Mouse (Mus musculus): ENCODE measurements around the gene Nudcd3. TPM values are rescaled to one million over a fixed set of nuclear protein-coding genes. Genes with fewer than 3 reads are reported as not detected.

Gene Nudcd3
- polyA plus RNA-seq, 1 experiment, result 26.2 TPM

DNA sequence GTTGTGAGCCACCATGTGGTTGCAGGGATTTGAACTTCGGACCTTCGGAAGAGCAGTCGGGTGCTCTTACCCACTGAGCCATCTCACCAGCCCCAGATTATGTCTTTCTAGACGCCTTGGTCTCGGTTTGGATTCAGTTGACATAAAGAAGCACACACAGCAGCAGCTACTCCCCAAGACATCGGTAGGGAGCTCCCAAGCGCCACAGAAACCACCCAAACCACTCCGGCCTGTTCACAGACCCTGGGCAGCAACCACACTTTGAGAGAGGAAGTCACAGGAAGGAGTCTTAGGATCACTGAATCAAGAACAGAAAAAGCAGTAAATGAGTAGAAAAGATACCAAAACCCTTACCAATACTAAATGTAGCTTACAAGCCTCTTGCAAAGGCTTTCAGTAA lies 3.4 kb downstream of the Nudcd3 start:
- Histone ChIP-seq H3K27ac (ENCODE audit: insufficient read depth, low read depth, low read length) (no peak overlapping the region), H3K4me1 (ENCODE audit: control insufficient read depth, insufficient read depth, insufficient read length, low read length) (peaks cover 10% of the 10 kb centered on the region; the same call in 1 of the 2 replicates), H3K27me3 (ENCODE audit: control insufficient read depth, insufficient read depth, low read length) (no peaks in the 10 kb centered on the region), H3K4me3 (ENCODE audit: low read depth, low read length) (no peak overlapping the region), H3K36me3 (ENCODE audit: control insufficient read depth, insufficient read depth, low read length) (peaks cover 10% of the 10 kb centered on the region)
- 77% methylated on average over 8 of the region's 8 CpGs for WGBS
- no peak for TF ChIP-seq CTCF (IDR thresholded peaks at IDR 0.05; ENCODE audit: extremely low read depth, insufficient read length, insufficient replicate concordance, low read depth, low read length)
- TF ChIP-seq POLR2A (IDR thresholded peaks at IDR 0.05; ENCODE audit: low read depth, low read length), result no peak

DNA sequence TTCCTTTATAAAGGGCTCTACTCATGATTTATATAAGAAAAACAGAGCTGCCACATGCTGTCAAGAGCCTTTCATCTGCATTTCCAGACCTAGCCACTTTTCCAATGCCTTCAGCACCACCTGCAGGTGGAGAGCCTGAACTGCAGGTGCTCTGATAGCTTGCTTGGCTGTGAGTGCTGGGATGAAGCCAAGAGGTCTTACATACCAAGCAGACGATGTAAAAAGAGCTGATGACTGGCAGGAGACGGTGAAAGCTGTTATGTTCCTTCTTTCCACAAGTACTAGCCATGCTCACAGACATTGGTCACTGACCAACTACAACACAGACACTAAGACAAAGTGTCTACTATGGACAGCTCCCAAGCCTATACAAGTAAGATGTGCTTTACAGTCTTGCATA lies 12.3 kb downstream of the Nudcd3 start:
- TF ChIP-seq CTCF (IDR thresholded peaks at IDR 0.05; ENCODE audit: extremely low read depth, insufficient read length, insufficient replicate concordance, low read depth, low read length) (peak; percentile 94; the same call in 1 of the 2 replicates), POLR2A (IDR thresholded peaks at IDR 0.05; ENCODE audit: low read depth, low read length) (no peak)
- H3K36me3 ChIP-seq (ENCODE audit: control insufficient read depth, insufficient read depth, low read length), result peaks cover 27% of the 10 kb centered on the region
- WGBS, result 3% methylated on average over 2 of the region's 2 CpGs
- H3K27me3 ChIP-seq (ENCODE audit: control insufficient read depth, insufficient read depth, low read length), result no peaks in the 10 kb centered on the region
- no peak overlapping the region for H3K27ac ChIP-seq (ENCODE audit: insufficient read depth, low read depth, low read length)
- H3K4me3 ChIP-seq (ENCODE audit: low read depth, low read length), result no peak overlapping the region
- H3K4me1 ChIP-seq (ENCODE audit: control insufficient read depth, insufficient read depth, insufficient read length, low read length), result peaks cover 3% of the 10 kb centered on the region

DNA sequence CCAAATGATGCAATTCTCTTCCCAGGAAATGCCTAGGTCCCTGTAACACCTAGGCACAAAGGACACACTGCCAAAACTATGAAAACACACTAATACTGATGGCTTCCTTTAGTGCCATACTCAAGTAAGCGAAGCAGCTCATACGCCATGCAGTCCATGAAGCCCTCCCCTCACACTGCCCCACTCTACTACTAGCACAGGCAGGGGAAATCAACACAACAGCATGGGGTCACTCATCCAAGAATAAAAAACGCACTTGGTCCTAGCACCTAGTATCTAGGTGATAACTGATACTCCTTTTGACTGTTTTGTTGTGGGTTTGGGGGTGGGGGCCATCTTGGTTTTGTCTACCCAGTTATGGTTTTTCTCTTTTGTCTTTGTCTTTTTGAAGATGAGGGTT lies 12.8 kb downstream of the Nudcd3 start:
- peaks cover 24% of the 10 kb centered on the region for H3K36me3 ChIP-seq (ENCODE audit: control insufficient read depth, insufficient read depth, low read length)
- no peak overlapping the region for H3K27ac ChIP-seq (ENCODE audit: insufficient read depth, low read depth, low read length)
- 93% methylated on average over 3 of the region's 3 CpGs for WGBS
- TF ChIP-seq POLR2A (IDR thresholded peaks at IDR 0.05; ENCODE audit: low read depth, low read length) (no peak), CTCF (IDR thresholded peaks at IDR 0.05; ENCODE audit: extremely low read depth, insufficient read length, insufficient replicate concordance, low read depth, low read length) (no peak)
- H3K4me1 ChIP-seq (ENCODE audit: control insufficient read depth, insufficient read depth, insufficient read length, low read length), result peaks cover 3% of the 10 kb centered on the region
- H3K27me3 ChIP-seq (ENCODE audit: control insufficient read depth, insufficient read depth, low read length), result no peaks in the 10 kb centered on the region
- no peak overlapping the region for H3K4me3 ChIP-seq (ENCODE audit: low read depth, low read length)

DNA sequence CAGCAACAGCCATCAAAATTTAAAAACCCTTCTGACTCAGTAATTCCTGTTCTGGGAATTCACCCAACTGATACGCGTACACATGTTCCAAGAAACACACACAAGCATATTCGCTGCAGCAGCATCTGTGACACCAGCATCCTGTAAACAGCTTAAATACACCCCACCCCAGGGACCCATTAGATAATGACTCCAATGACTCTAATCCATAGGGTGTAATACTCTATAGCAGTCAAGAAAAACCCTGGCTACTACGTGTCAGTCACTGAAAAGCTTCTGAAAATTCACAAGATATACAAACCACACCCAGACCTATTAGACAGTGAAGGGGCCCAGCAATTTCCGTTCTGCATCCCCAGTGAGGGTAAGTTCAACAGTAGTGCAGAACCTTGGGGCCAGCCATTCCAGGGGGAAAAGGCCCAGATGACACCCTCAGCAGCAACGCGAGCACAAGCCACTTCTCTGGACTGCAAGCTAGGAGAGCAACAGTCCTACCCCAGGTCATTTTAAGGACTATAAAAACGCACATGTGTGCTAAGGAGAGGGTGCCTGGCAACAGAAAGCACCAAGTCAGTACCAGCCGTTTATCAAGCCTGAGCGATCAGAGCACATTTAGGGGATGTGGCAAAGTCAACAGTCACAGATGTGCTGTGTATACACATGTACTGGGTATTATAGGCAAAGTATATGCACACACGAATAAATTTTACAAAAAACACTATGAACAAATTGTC lies 15.8 kb downstream of the Nudcd3 start:
- 51% methylated on average over 11 of the region's 11 CpGs for WGBS
- H3K27ac ChIP-seq (ENCODE audit: insufficient read depth, low read depth, low read length), result no peak overlapping the region
- no peaks in the 10 kb centered on the region for H3K27me3 ChIP-seq (ENCODE audit: control insufficient read depth, insufficient read depth, low read length)
- TF ChIP-seq POLR2A (IDR thresholded peaks at IDR 0.05; ENCODE audit: low read depth, low read length) (no peak), CTCF (IDR thresholded peaks at IDR 0.05; ENCODE audit: extremely low read depth, insufficient read length, insufficient replicate concordance, low read depth, low read length) (no peak)
- H3K4me1 ChIP-seq (ENCODE audit: control insufficient read depth, insufficient read depth, insufficient read length, low read length), result peaks cover 3% of the 10 kb centered on the region
- 0 out of 2 replicates have a peak, but pooled peaks cover 4% of the 10 kb centered on the region for H3K36me3 ChIP-seq (ENCODE audit: control insufficient read depth, insufficient read depth, low read length)
- no peak overlapping the region for H3K4me3 ChIP-seq (ENCODE audit: low read depth, low read length)

DNA sequence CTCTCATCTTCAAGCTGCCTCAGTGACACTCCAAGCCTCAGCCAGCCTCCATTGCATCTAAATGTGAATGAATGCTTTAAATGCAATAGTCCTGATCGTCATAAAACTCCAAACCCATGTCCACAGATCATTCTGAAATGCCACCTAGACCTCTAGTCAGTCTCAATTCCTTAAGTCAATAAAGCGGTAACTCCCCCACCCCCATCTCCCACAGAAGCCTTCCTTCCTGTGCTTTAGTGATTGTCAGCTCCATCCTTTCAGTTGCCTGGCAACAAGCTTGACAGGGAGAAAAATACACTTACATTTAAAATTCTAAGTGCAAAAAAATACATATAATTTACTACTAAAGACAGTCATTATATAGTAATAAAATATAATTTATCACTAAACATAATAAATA lies 17.0 kb downstream of the Nudcd3 start:
- H3K27ac ChIP-seq (ENCODE audit: insufficient read depth, low read depth, low read length), result no peak overlapping the region
- TF ChIP-seq CTCF (IDR thresholded peaks at IDR 0.05; ENCODE audit: extremely low read depth, insufficient read length, insufficient replicate concordance, low read depth, low read length) (no peak), POLR2A (IDR thresholded peaks at IDR 0.05; ENCODE audit: low read depth, low read length) (no peak)
- no peaks in the 10 kb centered on the region for H3K36me3 ChIP-seq (ENCODE audit: control insufficient read depth, insufficient read depth, low read length)
- 86% methylated on average over 2 of the region's 2 CpGs for WGBS
- peaks cover 8% of the 10 kb centered on the region for H3K4me1 ChIP-seq (ENCODE audit: control insufficient read depth, insufficient read depth, insufficient read length, low read length)
- no peak overlapping the region for H3K4me3 ChIP-seq (ENCODE audit: low read depth, low read length)
- no peaks in the 10 kb centered on the region for H3K27me3 ChIP-seq (ENCODE audit: control insufficient read depth, insufficient read depth, low read length)

DNA sequence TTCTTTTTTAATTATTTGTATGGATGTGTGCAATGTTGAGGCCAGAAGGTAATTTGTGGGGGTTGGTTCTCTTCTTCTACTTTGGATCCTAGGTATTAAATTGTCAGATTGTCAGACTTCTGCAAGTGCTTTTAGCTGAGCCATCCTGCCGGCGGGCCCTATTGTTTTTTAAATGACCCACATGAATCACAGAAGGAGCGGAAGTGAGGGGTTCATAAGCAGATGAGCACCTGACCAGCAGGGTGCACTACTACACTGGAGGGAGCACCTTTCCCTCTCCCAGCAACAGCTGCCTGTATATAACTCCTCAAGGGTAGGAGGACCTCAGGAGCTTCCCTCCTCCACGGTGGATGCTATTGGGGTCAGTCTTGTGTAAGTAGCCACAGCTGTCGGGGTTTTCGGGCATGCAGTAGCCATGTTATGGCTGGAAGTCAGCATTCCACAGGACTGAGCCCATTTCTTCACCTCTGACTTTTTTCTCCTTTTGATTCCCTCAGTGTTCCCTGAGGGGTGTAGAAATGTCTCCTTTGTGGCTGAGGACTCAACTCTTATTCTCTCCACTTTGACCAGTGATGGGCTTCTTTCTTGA lies 19.3 kb downstream of the Nudcd3 start:
- no peak for TF ChIP-seq POLR2A (IDR thresholded peaks at IDR 0.05; ENCODE audit: low read depth, low read length)
- no peak for TF ChIP-seq CTCF (IDR thresholded peaks at IDR 0.05; ENCODE audit: extremely low read depth, insufficient read length, insufficient replicate concordance, low read depth, low read length)
- Histone ChIP-seq H3K4me1 (ENCODE audit: control insufficient read depth, insufficient read depth, insufficient read length, low read length) (peaks cover 8% of the 10 kb centered on the region), H3K4me3 (ENCODE audit: low read depth, low read length) (no peak overlapping the region), H3K36me3 (ENCODE audit: control insufficient read depth, insufficient read depth, low read length) (no peaks in the 10 kb centered on the region), H3K27me3 (ENCODE audit: control insufficient read depth, insufficient read depth, low read length) (no peaks in the 10 kb centered on the region), H3K27ac (ENCODE audit: insufficient read depth, low read depth, low read length) (no peak overlapping the region)
- 73% methylated on average over 6 of the region's 6 CpGs for WGBS

DNA sequence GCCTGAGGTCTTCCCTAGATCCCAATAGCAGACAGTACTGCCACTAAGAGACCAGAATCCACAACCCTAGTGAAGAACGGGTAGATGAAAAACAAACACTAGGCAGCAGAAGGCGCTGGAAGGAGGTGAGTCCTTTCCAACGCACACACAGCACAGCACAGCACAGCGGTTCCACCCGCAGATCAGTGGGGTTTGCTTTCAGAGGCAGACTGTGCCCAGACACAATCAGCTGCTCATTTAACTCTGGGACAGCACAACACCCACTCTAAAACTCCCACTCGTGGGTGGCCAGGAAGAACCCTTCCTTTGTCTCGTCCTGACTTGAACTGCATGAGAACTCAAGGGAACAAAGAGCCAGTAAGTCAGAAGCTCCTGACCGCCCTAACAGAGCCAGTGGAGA lies 21.0 kb downstream of the Nudcd3 start:
- no peak overlapping the region for H3K4me3 ChIP-seq (ENCODE audit: low read depth, low read length)
- no peak overlapping the region for H3K27ac ChIP-seq (ENCODE audit: insufficient read depth, low read depth, low read length)
- no peaks in the 10 kb centered on the region for H3K36me3 ChIP-seq (ENCODE audit: control insufficient read depth, insufficient read depth, low read length)
- no peaks in the 10 kb centered on the region for H3K27me3 ChIP-seq (ENCODE audit: control insufficient read depth, insufficient read depth, low read length)
- TF ChIP-seq CTCF (IDR thresholded peaks at IDR 0.05; ENCODE audit: extremely low read depth, insufficient read length, insufficient replicate concordance, low read depth, low read length), result no peak
- TF ChIP-seq POLR2A (IDR thresholded peaks at IDR 0.05; ENCODE audit: low read depth, low read length), result no peak
- H3K4me1 ChIP-seq (ENCODE audit: control insufficient read depth, insufficient read depth, insufficient read length, low read length), result peaks cover 11% of the 10 kb centered on the region; the same call in 1 of the 2 replicates
- 40% methylated on average over 8 of the region's 8 CpGs for WGBS
